Comparison of ENCODE assay signal across 8 mouse cellular contexts in the genomic region with DNA sequence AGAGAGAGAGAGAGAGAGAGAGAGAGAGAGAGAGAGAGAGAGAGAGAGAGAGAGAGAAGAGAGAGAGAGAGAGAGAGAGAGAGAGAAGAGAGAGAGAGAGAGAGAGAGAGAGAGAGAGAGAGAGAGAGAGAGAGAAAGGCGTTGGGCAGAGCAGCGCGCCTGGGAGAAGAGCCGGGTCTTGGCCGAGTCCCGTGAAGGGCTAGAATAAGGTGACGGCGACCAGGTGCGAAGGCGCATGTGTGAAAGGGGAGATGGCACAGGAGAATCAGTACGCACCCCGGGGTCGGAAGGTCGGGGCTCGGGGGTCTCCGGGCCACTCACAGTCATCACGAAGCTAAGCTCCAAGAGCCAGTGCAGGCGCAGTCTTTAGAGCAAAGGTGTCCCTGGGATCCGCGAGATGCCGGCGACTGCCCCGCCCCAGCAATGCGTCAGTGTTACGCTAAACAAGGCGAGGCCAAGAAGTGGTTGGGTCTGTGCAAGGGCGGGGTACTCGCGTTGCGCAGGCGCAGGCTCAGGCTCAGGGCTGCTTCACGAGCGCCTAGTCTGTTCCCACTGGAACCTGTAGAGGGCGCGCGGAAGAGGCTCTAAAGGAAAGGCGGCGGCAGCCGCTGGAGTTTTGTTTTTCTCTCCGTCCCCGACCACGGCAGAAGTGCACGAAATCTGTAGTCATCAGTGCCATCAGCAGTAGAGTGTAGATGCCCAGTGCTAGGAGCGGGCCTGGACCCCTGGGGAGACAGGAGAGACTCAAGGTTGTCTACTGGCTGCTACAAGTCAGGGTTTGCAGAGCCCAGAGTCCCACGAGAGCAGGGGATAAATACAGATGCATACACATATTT. TPM values are rescaled to one million over a fixed set of nuclear protein-coding genes. Genes with fewer than 3 reads are reported as not detected.
DNase-seq lines count a peak whose midpoint lies in the region; ATAC-seq and TF ChIP-seq lines count a peak whose summit lies in the region.

No protein-coding gene starts in this region.

- H3K4me3 ChIP-seq in ES-Bruce4 (ENCODE audit: low read depth, low read length), result peak overlapping the region; percentile 79
- H3K4me3 ChIP-seq in forebrain, embryonic 14.5 days (ENCODE audit: low read depth, low read length), result peak overlapping the region; percentile 54
- peak overlapping the region; percentile 81 for H3K4me3 ChIP-seq in lung, adult 2 months (replicated peaks; ENCODE audit: extremely low read depth, low read depth, low read length)

- no peaks in the 10 kb centered on the region for H3K27me3 ChIP-seq in ES-Bruce4 (ENCODE audit: control insufficient read depth, insufficient read depth, low read length, poor library complexity, severe bottlenecking)
- no peaks in the 10 kb centered on the region for H3K27me3 ChIP-seq in forebrain, embryonic 14.5 days (replicated peaks; ENCODE audit: control insufficient read depth, insufficient read depth, low read length)

- intact Hi-C loops in heart, postnatal 25 days (cut with DNase I), result loop anchor here (2.0 to 5.0 kb wide), 2 partner anchors 33 to 242 kb away; no protein-coding TSS in a partner anchor

- TF ChIP-seq EP300 in ES-Bruce4 (IDR thresholded peaks at IDR 0.05; ENCODE audit: insufficient read depth, low read depth, low read length), result no peak

- TF ChIP-seq POLR2A in ES-Bruce4 (IDR thresholded peaks at IDR 0.05; ENCODE audit: insufficient read depth, low read length), result peak; percentile 13
- peak; percentile 85; the same call in 1 of the 2 replicates for TF ChIP-seq POLR2A in lung, adult 2 months (IDR thresholded peaks at IDR 0.05; ENCODE audit: borderline replicate concordance, extremely low read depth, low read depth, low read length)

- TF ChIP-seq CTCF in ES-Bruce4 (IDR thresholded peaks at IDR 0.05; ENCODE audit: low read depth, low read length), result peak; percentile 61
- peak; percentile 52 for TF ChIP-seq CTCF in lung, adult 2 months (IDR thresholded peaks at IDR 0.05; ENCODE audit: insufficient read depth, low read length)

- DNase-seq in forebrain, embryonic 14.5 days (ENCODE audit: low spot score), result peak; percentile 99
- DNase-seq in heart, postnatal 25 days (ENCODE audit: low spot score), result peak; percentile 95
- peak; percentile 98 to 99 for DNase-seq in layer of hippocampus, adult 18-20 months (ENCODE audit: low spot score in 2 of 2)
- DNase-seq in lung, adult 2 months, result peak; percentile 97
- peak; percentile 97 for DNase-seq in thymus, adult 18-20 months

- under 1% methylated on average over 45 of the region's 45 CpGs for WGBS in forebrain, embryonic 14.5 days
- under 1% methylated on average over 45 of the region's 45 CpGs for WGBS in lung, adult 2 months

- peaks cover 15% of the 10 kb centered on the region for H3K36me3 ChIP-seq in ES-Bruce4 (ENCODE audit: control insufficient read depth, insufficient read depth, low read length, poor library complexity, severe bottlenecking)
- peaks cover 29% of the 10 kb centered on the region for H3K36me3 ChIP-seq in forebrain, embryonic 14.5 days (ENCODE audit: control insufficient read depth, insufficient read depth, low read length)

- no peaks in the 10 kb centered on the region for H3K4me1 ChIP-seq in ES-Bruce4 (ENCODE audit: control insufficient read depth, insufficient read depth, low read length)
- peaks cover 29% of the 10 kb centered on the region for H3K4me1 ChIP-seq in forebrain, embryonic 14.5 days (ENCODE audit: control insufficient read depth, insufficient read depth, low read length)
- H3K4me1 ChIP-seq in lung, adult 2 months (ENCODE audit: control insufficient read depth, insufficient read depth, low read length), result peaks cover 7% of the 10 kb centered on the region; the same call in 1 of the 2 replicates

- peak overlapping the region; percentile 85 for H3K4me2 ChIP-seq in forebrain, embryonic 14.5 days (ENCODE audit: low read length)

- H3K9me3 ChIP-seq in ES-Bruce4 (replicated peaks; ENCODE audit: control insufficient read depth, insufficient read depth, low read length, poor library complexity, severe bottlenecking), result no peaks in the 10 kb centered on the region
- no peaks in the 10 kb centered on the region for H3K9me3 ChIP-seq in forebrain, embryonic 14.5 days (replicated peaks; ENCODE audit: control insufficient read depth, low read length)

- peak overlapping the region; percentile 60 for H3K9ac ChIP-seq in ES-Bruce4 (ENCODE audit: low read depth, poor library complexity, severe bottlenecking)
- peak overlapping the region; percentile 75 for H3K9ac ChIP-seq in forebrain, embryonic 14.5 days (ENCODE audit: low read length)

- peak; percentile 91 for ATAC-seq in cerebellum, adult (ENCODE audit: insufficient number of reproducible peaks, low FRiP score, low TSS enrichment)
- ATAC-seq in forebrain, embryonic 14.5 days, result peak; percentile 98
- peak; percentile 82 for ATAC-seq in neutrophil, adult 5-6 weeks (ENCODE audit: extremely low read depth, insufficient number of reproducible peaks, low FRiP score, poor library complexity, severe bottlenecking)

- no peak overlapping the region for H3K27ac ChIP-seq in ES-Bruce4 (ENCODE audit: insufficient read depth, low read length)
- H3K27ac ChIP-seq in forebrain, embryonic 14.5 days (ENCODE audit: low read depth, low read length), result peak overlapping the region; percentile 86

RNA-seq across cellular contexts. Expression of gene Unc45a, which starts 0.8 kb away (rescaled TPM):
- 24.0 and 25.3 TPM in 2 replicates for polyA plus RNA-seq in ES-Bruce4 (2011; ENCODE audit: insufficient read depth, insufficient read length, low read depth, missing spikeins)
- 29.6 and 36.4 TPM in 2 replicates for polyA plus RNA-seq in forebrain, embryonic 14.5 days (2014; fragmentation: Nextera tagmentation; extraction: Ambion mirVana)
- 10 to 100 TPM; 13.5 to 15.8 TPM for total RNA-seq in heart, postnatal 25 days (2021)
- total RNA-seq in layer of hippocampus, adult 18-20 months (2021), result 10 to 100 TPM; 39.3 to 41.6 TPM
- 102 and 105 TPM in 2 replicates for polyA plus RNA-seq in lung, adult 2 months (2012; rRNA removed)
- 44.4 and 48.0 TPM in 2 replicates for total RNA-seq in neutrophil, adult 5-6 weeks (2017)

RNA-seq across cellular contexts. Expression of gene Hddc3, which starts 2.9 kb away (rescaled TPM):
- 9.7 and 12.8 TPM in 2 replicates for polyA plus RNA-seq in ES-Bruce4 (2011; ENCODE audit: insufficient read depth, insufficient read length, low read depth, missing spikeins)
- polyA plus RNA-seq in forebrain, embryonic 14.5 days (2014; fragmentation: Nextera tagmentation; extraction: Ambion mirVana), result 27.2 and 30.7 TPM in 2 replicates
- total RNA-seq in heart, postnatal 25 days (2021), result 10 to 100 TPM; 35.2 to 38.9 TPM
- total RNA-seq in layer of hippocampus, adult 18-20 months (2021), result 10 to 100 TPM; 50.8 to 51.0 TPM
- 20.4 and 26.9 TPM in 2 replicates for polyA plus RNA-seq in lung, adult 2 months (2012; rRNA removed)
- 6.6 and 19.4 TPM in 2 replicates for total RNA-seq in neutrophil, adult 5-6 weeks (2017)

RNA-seq across cellular contexts. Expression of gene Rccd1, which starts 15.8 kb away (rescaled TPM):
- 16.3 and 26.5 TPM in 2 replicates for polyA plus RNA-seq in ES-Bruce4 (2011; ENCODE audit: insufficient read depth, insufficient read length, low read depth, missing spikeins)
- 7.0 and 11.4 TPM in 2 replicates for polyA plus RNA-seq in forebrain, embryonic 14.5 days (2014; fragmentation: Nextera tagmentation; extraction: Ambion mirVana)
- total RNA-seq in heart, postnatal 25 days (2021), result 1 to 10 TPM; 6.1 to 6.7 TPM
- total RNA-seq in layer of hippocampus, adult 18-20 months (2021), result 10 to 100 TPM; 10.1 to 11.2 TPM
- polyA plus RNA-seq in lung, adult 2 months (2012; rRNA removed), result 10.8 and 12.2 TPM in 2 replicates
- total RNA-seq in neutrophil, adult 5-6 weeks (2017), result 23.1 and 27.9 TPM in 2 replicates

RNA-seq across cellular contexts. Expression of gene Man2a2, which starts 31.2 kb away (rescaled TPM):
- polyA plus RNA-seq in ES-Bruce4 (2011; ENCODE audit: insufficient read depth, insufficient read length, low read depth, missing spikeins), result 16.1 and 18.1 TPM in 2 replicates
- polyA plus RNA-seq in forebrain, embryonic 14.5 days (2014; fragmentation: Nextera tagmentation; extraction: Ambion mirVana), result 7.6 and 10.5 TPM in 2 replicates
- 10 to 100 TPM; 67.2 to 67.5 TPM for total RNA-seq in heart, postnatal 25 days (2021)
- total RNA-seq in layer of hippocampus, adult 18-20 months (2021), result 100 to 1,000 TPM; 164 TPM
- polyA plus RNA-seq in lung, adult 2 months (2012; rRNA removed), result 93.7 and 96.3 TPM in 2 replicates
- 46.7 and 58.4 TPM in 2 replicates for total RNA-seq in neutrophil, adult 5-6 weeks (2017)

RNA-seq across cellular contexts. Expression of gene Prc1, which starts 45.8 kb away (rescaled TPM):
- 246 and 258 TPM in 2 replicates for polyA plus RNA-seq in ES-Bruce4 (2011; ENCODE audit: insufficient read depth, insufficient read length, low read depth, missing spikeins)
- 102 and 125 TPM in 2 replicates for polyA plus RNA-seq in forebrain, embryonic 14.5 days (2014; fragmentation: Nextera tagmentation; extraction: Ambion mirVana)
- 1 to 10 TPM; 2.9 to 3.7 TPM for total RNA-seq in heart, postnatal 25 days (2021)
- under 1 TPM; 0.45 to 0.48 TPM for total RNA-seq in layer of hippocampus, adult 18-20 months (2021)
- polyA plus RNA-seq in lung, adult 2 months (2012; rRNA removed), result 2.0 and 5.2 TPM in 2 replicates
- 5.7 and 6.1 TPM in 2 replicates for total RNA-seq in neutrophil, adult 5-6 weeks (2017)
